11 mouse cellular contexts compared by ENCODE assay signal in the genomic region with DNA sequence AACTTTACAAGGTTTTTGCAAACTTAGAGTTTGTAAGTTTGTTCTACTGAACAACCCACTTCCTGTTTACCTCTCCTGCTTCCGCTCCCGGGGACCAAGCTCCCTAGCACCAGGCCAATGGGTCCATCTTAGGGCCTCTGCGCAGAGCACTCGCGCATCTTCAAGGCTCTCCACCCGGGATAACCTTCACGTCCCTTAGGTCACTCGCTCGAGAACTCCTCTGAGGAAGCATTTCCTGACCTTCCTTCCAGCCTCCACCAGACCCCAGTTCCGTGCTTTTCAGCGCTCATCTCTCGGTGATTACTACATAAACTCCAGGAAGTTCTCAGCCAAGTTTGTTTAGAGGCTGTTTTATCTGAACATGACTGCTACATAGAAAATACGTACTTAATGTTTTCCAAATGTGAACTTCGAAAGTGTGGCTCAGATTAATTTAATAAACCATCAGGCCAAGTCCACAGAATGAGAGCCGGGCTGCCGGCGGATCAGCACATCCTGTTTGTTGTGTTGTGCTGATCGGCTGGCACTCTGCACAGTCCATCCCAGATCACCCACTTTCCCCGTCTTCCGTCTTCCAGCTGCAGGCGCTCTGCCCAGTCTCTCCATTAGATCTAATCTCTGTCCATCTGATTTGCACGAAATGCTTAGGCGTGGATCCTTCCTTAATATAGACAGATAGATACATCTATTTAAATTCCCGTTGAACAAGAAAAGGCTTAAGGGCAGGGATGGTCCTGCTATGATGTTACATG. TPM values are rescaled to one million over a fixed set of nuclear protein-coding genes. Genes with fewer than 3 reads are reported as not detected.
A peak's percentile ranks its signal among the peaks of the same experiment; 100 is the strongest.
DNase-seq lines count a peak whose midpoint lies in the region; ATAC-seq lines count a peak whose summit lies in the region.
"Had no signal": no experiment of that assay in that cellular context is flagged by ENCODE, and none has a peak within 500 bp of the region (broad histone marks: within the 10 kb centered on the region; RNA-seq: fewer than 3 reads in every experiment).

No protein-coding gene starts in this region.

- H3K4me1 ChIP-seq in embryonic facial prominence, embryonic 13.5 days: peaks cover 14% of the 10 kb centered on the region
- peaks cover 3% of the 10 kb centered on the region; the same call in 1 of the 2 replicates for H3K4me1 ChIP-seq in embryonic facial prominence, embryonic 10.5 days
- H3K4me1 ChIP-seq in kidney, embryonic 15.5 days: peaks cover 15% of the 10 kb centered on the region
- H3K4me1 ChIP-seq: forebrain, embryonic 10.5 days; neural tube, embryonic 12.5 days had no signal

- ATAC-seq in embryonic facial prominence, embryonic 13.5 days (ENCODE audit: insufficient number of reproducible peaks, insufficient read depth, low FRiP score, low TSS enrichment, low read depth): no peak
- ATAC-seq in kidney, embryonic 15.5 days (replicated peaks; ENCODE audit: low FRiP score): no peak

- no peak for DNase-seq in embryonic facial prominence, embryonic 10.5 days (ENCODE audit: low spot score)
- DNase-seq in CD4-positive helper T cell, adult 2 months (ENCODE audit: low read depth, low spot score): peak; percentile 27
- peak; percentile 62 for DNase-seq in lung, postnatal 36 days
- no peak for DNase-seq in cerebellum, postnatal 4 days (ENCODE audit: low spot score in 2 of 2)
- DNase-seq in cerebellum, postnatal 36 days: no peak
- no peak for DNase-seq in embryo, embryonic 11 days
- DNase-seq: gastrocnemius, postnatal 14 days had no signal

- H3K27ac ChIP-seq in embryonic facial prominence, embryonic 13.5 days: 0 out of 2 replicates have a peak overlapping the region, but pooled peaks have one; percentile 48
- no peak overlapping the region for H3K27ac ChIP-seq in embryonic facial prominence, embryonic 10.5 days (replicated peaks)
- peak overlapping the region; percentile 35 for H3K27ac ChIP-seq in kidney, embryonic 15.5 days
- H3K27ac ChIP-seq: forebrain, embryonic 10.5 days; neural tube, embryonic 12.5 days had no signal

- WGBS in embryonic facial prominence, embryonic 13.5 days: 58% methylated on average over 24 of the region's 24 CpGs
- 87% methylated on average over 24 of the region's 24 CpGs for WGBS in embryonic facial prominence, embryonic 10.5 days
- 77% methylated on average over 24 of the region's 24 CpGs for WGBS in kidney, embryonic 15.5 days

- no peaks in the 10 kb centered on the region for H3K9me3 ChIP-seq in embryonic facial prominence, embryonic 13.5 days
- peaks cover 7% of the 10 kb centered on the region; the same call in 1 of the 2 replicates for H3K9me3 ChIP-seq in embryonic facial prominence, embryonic 10.5 days
- H3K9me3 ChIP-seq in kidney, embryonic 15.5 days (replicated peaks): no peaks in the 10 kb centered on the region
- H3K9me3 ChIP-seq: forebrain, embryonic 10.5 days; neural tube, embryonic 12.5 days had no signal

- H3K4me2 ChIP-seq in embryonic facial prominence, embryonic 13.5 days: no peak overlapping the region
- H3K4me2 ChIP-seq in kidney, embryonic 15.5 days: no peak overlapping the region
- H3K4me2 ChIP-seq: neural tube, embryonic 12.5 days had no signal

- H3K9ac ChIP-seq in embryonic facial prominence, embryonic 13.5 days: no peak overlapping the region
- H3K9ac ChIP-seq in kidney, embryonic 15.5 days: no peak overlapping the region
- H3K9ac ChIP-seq: neural tube, embryonic 12.5 days had no signal

- H3K4me3 ChIP-seq in embryonic facial prominence, embryonic 13.5 days: no peak overlapping the region
- no peak overlapping the region for H3K4me3 ChIP-seq in embryonic facial prominence, embryonic 10.5 days
- no peak overlapping the region for H3K4me3 ChIP-seq in kidney, embryonic 15.5 days (replicated peaks)
- H3K4me3 ChIP-seq: forebrain, embryonic 10.5 days; neural tube, embryonic 12.5 days had no signal

- H3K36me3 ChIP-seq in embryonic facial prominence, embryonic 13.5 days: peaks cover 15% of the 10 kb centered on the region
- H3K36me3 ChIP-seq in embryonic facial prominence, embryonic 10.5 days (replicated peaks): peaks cover 17% of the 10 kb centered on the region
- H3K36me3 ChIP-seq in kidney, embryonic 15.5 days: peaks cover 16% of the 10 kb centered on the region
- H3K36me3 ChIP-seq: neural tube, embryonic 12.5 days had no signal

- no peaks in the 10 kb centered on the region for H3K27me3 ChIP-seq in embryonic facial prominence, embryonic 13.5 days
- no peaks in the 10 kb centered on the region for H3K27me3 ChIP-seq in embryonic facial prominence, embryonic 10.5 days (replicated peaks; ENCODE audit: low read depth, poor library complexity, severe bottlenecking)
- no peaks in the 10 kb centered on the region for H3K27me3 ChIP-seq in kidney, embryonic 15.5 days
- H3K27me3 ChIP-seq: neural tube, embryonic 12.5 days had no signal

RNA-seq across cellular contexts. Expression of a gene that starts 11.3 kb away (rescaled TPM):
- 33.1 TPM in 2 replicates for polyA plus RNA-seq in embryonic facial prominence, embryonic 13.5 days (2015; fragmentation: Nextera tagmentation; extraction: Ambion mirVana)
- 26.9 and 28.8 TPM in 2 replicates for polyA plus RNA-seq in embryonic facial prominence, embryonic 10.5 days (2016; fragmentation: Nextera tagmentation; extraction: Ambion mirVana)
- polyA plus RNA-seq in kidney, embryonic 15.5 days (2015; fragmentation: Nextera tagmentation; extraction: Ambion mirVana): 58.7 and 62.6 TPM in 2 replicates

RNA-seq across cellular contexts. Expression of a gene that starts 16.6 kb away (rescaled TPM):
- 0.17 and 0.22 TPM in 2 replicates for polyA plus RNA-seq in embryonic facial prominence, embryonic 13.5 days (2015; fragmentation: Nextera tagmentation; extraction: Ambion mirVana)
- 0.16 and 0.19 TPM in 2 replicates for polyA plus RNA-seq in embryonic facial prominence, embryonic 10.5 days (2016; fragmentation: Nextera tagmentation; extraction: Ambion mirVana)
- 0.19 and 0.24 TPM in 2 replicates for polyA plus RNA-seq in kidney, embryonic 15.5 days (2015; fragmentation: Nextera tagmentation; extraction: Ambion mirVana)

RNA-seq across cellular contexts. Expression of a gene that starts 18.1 kb away (rescaled TPM):
- 1.3 and 1.5 TPM in 2 replicates for polyA plus RNA-seq in embryonic facial prominence, embryonic 13.5 days (2015; fragmentation: Nextera tagmentation; extraction: Ambion mirVana)
- polyA plus RNA-seq in embryonic facial prominence, embryonic 10.5 days (2016; fragmentation: Nextera tagmentation; extraction: Ambion mirVana): 0.57 and 0.87 TPM in 2 replicates
- polyA plus RNA-seq in kidney, embryonic 15.5 days (2015; fragmentation: Nextera tagmentation; extraction: Ambion mirVana): 4.4 and 4.8 TPM in 2 replicates

RNA-seq across cellular contexts. Expression of a gene that starts 46.8 kb away (rescaled TPM):
- polyA plus RNA-seq in embryonic facial prominence, embryonic 13.5 days (2015; fragmentation: Nextera tagmentation; extraction: Ambion mirVana): 62.3 and 67.9 TPM in 2 replicates
- 33.4 and 34.8 TPM in 2 replicates for polyA plus RNA-seq in embryonic facial prominence, embryonic 10.5 days (2016; fragmentation: Nextera tagmentation; extraction: Ambion mirVana)
- 73.2 and 83.3 TPM in 2 replicates for polyA plus RNA-seq in kidney, embryonic 15.5 days (2015; fragmentation: Nextera tagmentation; extraction: Ambion mirVana)

Comparison
In these comparisons a context has a peak if more than half of its experiments do, and no peak if none do; other contexts are left out.
1. DNase-seq: peak in CD4-positive helper T cell, adult 2 months (single experiment) and lung, postnatal 36 days (single experiment); none in embryonic facial prominence, embryonic 10.5 days (single experiment), cerebellum, postnatal 4 days (0 of 2), cerebellum, postnatal 36 days (0 of 2) and embryo, embryonic 11 days (single experiment).